Mouse (Mus musculus) bone marrow macrophage, adult 2 months (primary cell): ENCODE results near the gene Pigb.

Experiments used
- CTCF ChIP-seq: IDR thresholded peaks from 2 replicates; pipeline ENCODE4 v1.5.1; 2012; ENCODE audit warnings: low read depth, mild to moderate bottlenecking, low read length, moderate library complexity
- POLR2A ChIP-seq: IDR thresholded peaks from 2 replicates; pipeline ENCODE4 v1.6.1; 2012; ENCODE audit warnings: mild to moderate bottlenecking, low read depth, low read length, borderline replicate concordance

DNA sequence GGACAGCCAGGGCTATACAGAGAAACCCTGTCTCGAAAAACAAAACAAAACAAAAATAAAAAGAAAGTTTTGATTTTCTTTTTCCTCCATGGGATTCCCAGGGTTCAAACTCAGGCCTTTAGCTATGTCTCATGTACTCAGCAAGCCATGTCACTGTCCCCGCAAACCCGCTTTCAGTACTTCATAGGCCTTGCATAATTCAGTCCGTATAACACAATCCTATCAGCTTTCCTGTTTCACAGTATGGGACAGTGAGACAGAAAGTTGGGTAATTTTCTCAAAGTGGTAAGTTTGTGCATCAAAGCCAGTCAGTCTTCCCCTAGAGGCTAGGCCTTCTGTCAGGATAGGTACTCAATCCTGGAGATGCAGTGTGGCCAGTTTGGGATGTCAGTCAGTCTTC, 19.0 kb upstream of the Pigb start:
- no peak for TF ChIP-seq POLR2A
- no peak for TF ChIP-seq CTCF
